Mouse (Mus musculus) liver, adult 2 months (tissue): ENCODE measurements around the gene Zfp280d.

Experiments used
- CTCF ChIP-seq: fragments of 200-500 bp; IDR thresholded peaks from 2 replicates; pipeline ENCODE4 v1.5.1; 2011; ENCODE audit warnings: low read depth, low read length, control low read depth
- POLR2A ChIP-seq: fragments of 200-500 bp; IDR thresholded peaks from 2 replicates; pipeline ENCODE4 v1.6.1; 2011; ENCODE audit warnings: low read length, control low read depth; ENCODE audit not compliant: insufficient read depth; ENCODE audit errors: extremely low read depth

DNA sequence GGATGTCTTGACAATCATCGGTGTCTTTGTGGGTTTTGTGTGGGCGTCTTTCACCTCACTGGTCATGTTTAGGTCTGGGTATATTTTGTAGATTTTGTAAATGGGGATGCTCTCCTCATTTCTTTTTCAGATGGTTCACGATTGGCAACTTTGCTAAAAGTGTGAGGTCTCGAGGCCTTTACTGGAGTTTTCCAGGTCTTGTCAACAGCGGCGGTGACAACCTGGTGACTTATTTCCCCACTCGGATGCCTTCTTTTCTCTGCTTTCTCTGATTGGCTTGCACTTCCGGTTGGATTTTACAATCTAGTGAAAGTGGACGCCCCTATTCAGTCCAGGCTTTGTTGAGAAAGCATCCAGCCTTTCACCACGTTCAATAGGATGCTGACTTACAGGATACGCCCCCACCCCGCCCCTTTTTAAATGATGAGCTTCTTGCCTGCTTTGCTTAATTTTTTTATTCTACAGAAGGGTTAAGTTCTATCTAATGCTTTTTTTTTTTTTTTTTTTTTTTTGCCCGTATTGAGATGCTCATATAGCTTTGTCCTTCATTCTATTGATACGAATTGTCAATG is 114.9 kb downstream of the Zfp280d start:
- TF ChIP-seq CTCF: no peak
- no peak for TF ChIP-seq POLR2A
